Mouse (Mus musculus): ENCODE measurements around the gene Shbg. TPM values are rescaled to one million over a fixed set of nuclear protein-coding genes. Genes with fewer than 3 reads are reported as not detected.

Shbg gene
- polyA plus RNA-seq, 1 experiment from 2014 or later: not detected

- no peak overlapping the region for H3K9ac ChIP-seq
- H3K4me3 ChIP-seq: no peak overlapping the region
- H3K4me1 ChIP-seq: peaks cover 46% of the 10 kb centered on the region
- H3K9me3 ChIP-seq: no peaks in the 10 kb centered on the region
- H3K4me2 ChIP-seq: no peak overlapping the region
- no peak overlapping the region for H3K27ac ChIP-seq
- no peaks in the 10 kb centered on the region for H3K27me3 ChIP-seq (replicated peaks)
- 50% methylated on average over 3 of the region's 3 CpGs for WGBS
- no peak for ATAC-seq (replicated peaks)
- H3K36me3 ChIP-seq (replicated peaks): no peaks in the 10 kb centered on the region; the same call in 1 of the 2 replicates
Measured at GRCm38 (mm10) chr11:69575220-69575619, 42.5 kb downstream of the Shbg start.

DNA sequence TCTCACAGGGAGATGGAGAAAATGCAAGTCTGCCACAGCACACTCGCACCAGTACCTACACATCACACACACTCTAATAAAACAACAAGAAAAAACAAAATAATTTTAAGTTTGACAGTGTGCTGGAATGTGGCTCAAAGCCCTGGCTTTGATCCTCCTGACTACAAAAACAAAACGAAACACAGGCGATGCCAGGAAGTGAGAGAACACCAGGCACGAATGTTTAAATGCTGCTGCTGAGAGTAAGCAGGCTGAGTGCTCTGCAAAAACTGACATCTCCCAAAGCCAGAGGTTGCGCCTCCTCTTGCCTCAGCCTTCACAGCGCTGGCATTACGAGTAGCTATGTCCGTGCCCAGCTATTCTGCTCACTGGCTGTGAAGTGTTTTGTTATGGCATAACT lies 52.6 kb downstream of the Shbg start:
- no peak overlapping the region for H3K4me2 ChIP-seq
- no peaks in the 10 kb centered on the region for H3K27me3 ChIP-seq (replicated peaks)
- no peak for ATAC-seq (replicated peaks)
- peaks cover 22% of the 10 kb centered on the region for H3K4me1 ChIP-seq
- H3K9me3 ChIP-seq: no peaks in the 10 kb centered on the region
- no peak overlapping the region for H3K4me3 ChIP-seq
- no peak overlapping the region for H3K9ac ChIP-seq
- H3K36me3 ChIP-seq (replicated peaks): 0 out of 2 replicates have a peak, but pooled peaks cover 7% of the 10 kb centered on the region
- 81% methylated on average over 8 of the region's 8 CpGs for WGBS
- no peak overlapping the region for H3K27ac ChIP-seq

MicroRNA genes within 50 kb of the gene (microRNA counts, 519-probe panel; counts per million panel counts)
- not detected for microRNA mmu-miR-1934
- 2,290 counts per million, percentile 34 among the panel's probes with 10 or more counts for microRNA mmu-miR-467f

Small RNA genes within 50 kb of the gene (microRNA-seq; reads per million reads assigned to microRNA genes)
- gene Mir1934 (2.6 reads per million, percentile 11 among the genes with 10 or more reads in this experiment), gene Mir467f (not detected)

Other genes with a start within 250 kb of the Shbg start
- 98.2 and 102 TPM in 2 replicates for gene Chd3, start 248.5 kb downstream of the Shbg start, polyA plus RNA-seq (2015; fragmentation: Nextera tagmentation; extraction: Ambion mirVana)
- 96.8 and 101 TPM in 2 replicates for gene Naa38, start 222.4 kb downstream of the Shbg start, polyA plus RNA-seq (2015; fragmentation: Nextera tagmentation; extraction: Ambion mirVana)
- gene Cyb5d1, start 222.3 kb downstream of the Shbg start, polyA plus RNA-seq (2015; fragmentation: Nextera tagmentation; extraction: Ambion mirVana): 32.7 and 33.5 TPM in 2 replicates
- 6.5 and 7.0 TPM in 2 replicates for gene Tmem88, start 219.7 kb downstream of the Shbg start, polyA plus RNA-seq (2015; fragmentation: Nextera tagmentation; extraction: Ambion mirVana)
- 41.3 and 45.3 TPM in 2 replicates for gene Kdm6b, start 204.2 kb downstream of the Shbg start, polyA plus RNA-seq (2015; fragmentation: Nextera tagmentation; extraction: Ambion mirVana)
- gene Dnah2, start 68.8 kb downstream of the Shbg start, polyA plus RNA-seq (2015; fragmentation: Nextera tagmentation; extraction: Ambion mirVana): 4.5 and 5.7 TPM in 2 replicates
- gene Efnb3, start 57.7 kb downstream of the Shbg start, polyA plus RNA-seq (2015; fragmentation: Nextera tagmentation; extraction: Ambion mirVana): 178 and 188 TPM in 2 replicates
- gene Wrap53, start 37.6 kb downstream of the Shbg start, polyA plus RNA-seq (2015; fragmentation: Nextera tagmentation; extraction: Ambion mirVana): 21.4 and 23.2 TPM in 2 replicates
- gene Trp53, start 37.5 kb downstream of the Shbg start, polyA plus RNA-seq (2015; fragmentation: Nextera tagmentation; extraction: Ambion mirVana): 60.4 and 70.1 TPM in 2 replicates
- gene Atp1b2, start 12.0 kb downstream of the Shbg start, polyA plus RNA-seq (2015; fragmentation: Nextera tagmentation; extraction: Ambion mirVana): 60.0 and 60.9 TPM in 2 replicates
- 23.5 and 24.9 TPM in 2 replicates for gene Sat2, start 4.1 kb upstream of the Shbg start, polyA plus RNA-seq (2015; fragmentation: Nextera tagmentation; extraction: Ambion mirVana)
- gene Fxr2, start 15.1 kb upstream of the Shbg start, polyA plus RNA-seq (2015; fragmentation: Nextera tagmentation; extraction: Ambion mirVana): 40.6 and 47.0 TPM in 2 replicates
- 0.20 TPM in 1 of 2 replicates, not detected in the other for gene Sox15, start 37.4 kb upstream of the Shbg start, polyA plus RNA-seq (2015; fragmentation: Nextera tagmentation; extraction: Ambion mirVana)
- 99.9 and 108 TPM in 2 replicates for gene Mpdu1, start 44.7 kb upstream of the Shbg start, polyA plus RNA-seq (2015; fragmentation: Nextera tagmentation; extraction: Ambion mirVana)
- gene Cd68, start 48.2 kb upstream of the Shbg start, polyA plus RNA-seq (2015; fragmentation: Nextera tagmentation; extraction: Ambion mirVana): 9.4 and 10.4 TPM in 2 replicates
- gene Eif4a1, start 54.5 kb upstream of the Shbg start, polyA plus RNA-seq (2015; fragmentation: Nextera tagmentation; extraction: Ambion mirVana): 460 and 473 TPM in 2 replicates
- 116 and 122 TPM in 2 replicates for gene Senp3, start 64.2 kb upstream of the Shbg start, polyA plus RNA-seq (2015; fragmentation: Nextera tagmentation; extraction: Ambion mirVana)
- gene Tnfsf13, start 67.9 kb upstream of the Shbg start, polyA plus RNA-seq (2015; fragmentation: Nextera tagmentation; extraction: Ambion mirVana): 0.37 and 0.68 TPM in 2 replicates
- 2.0 and 2.4 TPM in 2 replicates for gene Tnfsf12, start 77.9 kb upstream of the Shbg start, polyA plus RNA-seq (2015; fragmentation: Nextera tagmentation; extraction: Ambion mirVana)
- gene Tnfsfm13, start 78.2 kb upstream of the Shbg start, polyA plus RNA-seq (2015; fragmentation: Nextera tagmentation; extraction: Ambion mirVana): 1.2 and 1.8 TPM in 2 replicates
- gene Polr2a, start 140.7 kb upstream of the Shbg start, polyA plus RNA-seq (2015; fragmentation: Nextera tagmentation; extraction: Ambion mirVana): 15.9 and 17.4 TPM in 2 replicates
- 0.17 and 0.26 TPM in 2 replicates for gene Slc35g3, start 144.1 kb upstream of the Shbg start, polyA plus RNA-seq (2015; fragmentation: Nextera tagmentation; extraction: Ambion mirVana)
- 4.1 and 4.3 TPM in 2 replicates for gene Zbtb4, start 148.0 kb upstream of the Shbg start, polyA plus RNA-seq (2015; fragmentation: Nextera tagmentation; extraction: Ambion mirVana)
- gene Chrnb1, start 178.0 kb upstream of the Shbg start, polyA plus RNA-seq (2015; fragmentation: Nextera tagmentation; extraction: Ambion mirVana): 0.98 and 1.2 TPM in 2 replicates
- 3.7 and 4.5 TPM in 2 replicates for gene Fgf11, start 184.0 kb upstream of the Shbg start, polyA plus RNA-seq (2015; fragmentation: Nextera tagmentation; extraction: Ambion mirVana)
- gene Tmem102, start 187.7 kb upstream of the Shbg start, polyA plus RNA-seq (2015; fragmentation: Nextera tagmentation; extraction: Ambion mirVana): 0.74 and 0.86 TPM in 2 replicates
- not detected in 2 replicates for gene Gm39566, start 197.4 kb upstream of the Shbg start, polyA plus RNA-seq (2015; fragmentation: Nextera tagmentation; extraction: Ambion mirVana)
- gene Spem2, start 200.6 kb upstream of the Shbg start, polyA plus RNA-seq (2015; fragmentation: Nextera tagmentation; extraction: Ambion mirVana): not detected in 2 replicates
- 0.55 and 0.65 TPM in 2 replicates for gene Spem1, start 204.3 kb upstream of the Shbg start, polyA plus RNA-seq (2015; fragmentation: Nextera tagmentation; extraction: Ambion mirVana)
- 24.0 and 24.2 TPM in 2 replicates for gene Nlgn2, start 219.9 kb upstream of the Shbg start, polyA plus RNA-seq (2015; fragmentation: Nextera tagmentation; extraction: Ambion mirVana)
- gene Tmem256, start 220.6 kb upstream of the Shbg start, polyA plus RNA-seq (2015; fragmentation: Nextera tagmentation; extraction: Ambion mirVana): 318 and 320 TPM in 2 replicates
- gene Plscr3, start 228.5 kb upstream of the Shbg start, polyA plus RNA-seq (2015; fragmentation: Nextera tagmentation; extraction: Ambion mirVana): 52.3 and 53.5 TPM in 2 replicates
- gene Tnk1, start 240.8 kb upstream of the Shbg start, polyA plus RNA-seq (2015; fragmentation: Nextera tagmentation; extraction: Ambion mirVana): 0.10 and 0.28 TPM in 2 replicates